Mouse (Mus musculus) MEL (cell line): ENCODE measurements around the gene Mboat2.

ENCODE experiments used
- EP300 ChIP-seq, 2 experiments: IDR thresholded peaks; 2 replicates each; pipeline ENCODE4 v1.6.1; 2011; ENCODE audit warnings: improper control_type of control experiment in 2 of 2, low read length in 2 of 2, low read depth in 1 of 2, mild to moderate bottlenecking in 1 of 2
- MYB ChIP-seq: IDR thresholded peaks from 2 replicates; pipeline ENCODE4 v1.6.1; 2011; ENCODE audit warnings: mild to moderate bottlenecking, low read depth, low read length, improper control_type of control experiment
- MYC ChIP-seq: IDR thresholded peaks from 2 replicates; pipeline ENCODE4 v1.6.1; 2011; ENCODE audit warnings: low read depth, mild to moderate bottlenecking, low read length, improper control_type of control experiment, moderate library complexity
- ZC3H11A ChIP-seq: IDR thresholded peaks from 2 replicates; pipeline ENCODE4 v1.6.1; 2012; ENCODE audit warnings: low read depth, mild to moderate bottlenecking, inconsistent platforms, low read length, improper control_type of control experiment

DNA sequence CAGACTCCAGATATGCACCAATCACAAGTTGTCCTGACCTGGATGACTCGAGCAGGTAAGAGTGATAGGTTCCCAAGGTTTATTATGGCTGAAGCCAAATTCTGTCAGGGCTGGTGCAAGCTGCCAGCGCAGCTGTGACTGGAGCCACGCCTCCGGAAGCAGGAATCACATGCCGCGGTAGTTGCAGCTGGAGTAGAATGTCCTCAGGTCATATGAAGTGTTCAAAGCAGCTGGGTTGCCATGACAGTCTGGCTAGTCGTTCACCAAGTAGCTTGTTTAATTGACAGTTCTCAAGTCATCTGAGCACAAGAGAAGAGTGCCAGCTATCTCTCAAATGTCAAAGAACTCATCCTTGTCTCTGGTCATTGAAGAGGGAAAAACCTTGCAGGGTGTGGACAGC is 28.7 kb downstream of the Mboat2 start:
- TF ChIP-seq MYB (no peak), ZC3H11A (no peak), EP300 (IDR thresholded peaks at IDR 0.05; ENCODE audit: low read depth in 1 of 2, low read length in 2 of 2) (no peak), MYC (no peak)
